ENCODE assay signal across 10 mouse cellular contexts in genomic region chr12:104637046-104638032, GRCm38 (mm10).
DNase-seq lines count a peak whose midpoint lies in the region; ATAC-seq lines count a peak whose summit lies in the region.
"Had no signal": no experiment of that assay in that cellular context is flagged by ENCODE, and none has a peak within 500 bp of the region (broad histone marks: within the 10 kb centered on the region; RNA-seq: fewer than 3 reads in every experiment).

No protein-coding gene starts in this region.

- no peaks in the 10 kb centered on the region for H3K36me3 ChIP-seq in kidney, embryonic 15.5 days
- no peaks in the 10 kb centered on the region for H3K36me3 ChIP-seq in embryonic facial prominence, embryonic 12.5 days
- H3K36me3 ChIP-seq in hindbrain, embryonic 14.5 days (replicated peaks; ENCODE audit: control insufficient read depth, insufficient read depth), result no peaks in the 10 kb centered on the region
- H3K36me3 ChIP-seq in neural tube, embryonic 11.5 days (ENCODE audit: control insufficient read depth, insufficient read depth, low read length), result no peaks in the 10 kb centered on the region
- H3K36me3 ChIP-seq: G1E had no signal

- no peak overlapping the region for H3K9ac ChIP-seq in kidney, embryonic 15.5 days
- no peak overlapping the region for H3K9ac ChIP-seq in embryonic facial prominence, embryonic 12.5 days
- no peak overlapping the region for H3K9ac ChIP-seq in hindbrain, embryonic 14.5 days
- no peak overlapping the region for H3K9ac ChIP-seq in neural tube, embryonic 11.5 days (ENCODE audit: low read length)

- peak overlapping the region; percentile 19 for H3K4me3 ChIP-seq in kidney, embryonic 15.5 days (replicated peaks)
- no peak overlapping the region for H3K4me3 ChIP-seq in embryonic facial prominence, embryonic 12.5 days
- no peak overlapping the region for H3K4me3 ChIP-seq in hindbrain, embryonic 14.5 days (replicated peaks; ENCODE audit: low read length)
- H3K4me3 ChIP-seq in neural tube, embryonic 11.5 days (ENCODE audit: low read depth, low read length), result no peak overlapping the region
- H3K4me3 ChIP-seq: erythroblast, embryonic 14.5 days had no signal

- no peak for DNase-seq in kidney, postnatal 4 days
- DNase-seq in hindbrain, embryonic 14.5 days (ENCODE audit: low spot score), result peak; percentile 54
- peak; percentile 56 for DNase-seq in neural tube, embryonic 11.5 days (ENCODE audit: low spot score)
- DNase-seq in right cerebral cortex, postnatal 14 days, result no peak
- no peak for DNase-seq in cerebellum, postnatal 4 days (ENCODE audit: low spot score in 2 of 2)
- DNase-seq in layer of hippocampus, postnatal 25 days (ENCODE audit: extremely low spot score in 1 of 2, low spot score in 1 of 2), result no peak

- peak overlapping the region; percentile 50 for H3K4me2 ChIP-seq in kidney, embryonic 15.5 days
- H3K4me2 ChIP-seq in embryonic facial prominence, embryonic 12.5 days (replicated peaks), result peak overlapping the region; percentile 28
- H3K4me2 ChIP-seq in hindbrain, embryonic 14.5 days (replicated peaks), result peak overlapping the region; percentile 37
- H3K4me2 ChIP-seq in neural tube, embryonic 11.5 days (ENCODE audit: low read depth), result peak overlapping the region; percentile 15; the same call in 1 of the 2 replicates

- no peak overlapping the region for H3K27ac ChIP-seq in kidney, embryonic 15.5 days
- H3K27ac ChIP-seq in embryonic facial prominence, embryonic 12.5 days, result peak overlapping the region; percentile 63
- H3K27ac ChIP-seq in hindbrain, embryonic 14.5 days, result no peak overlapping the region; the same call in none of the 2 replicates
- no peak overlapping the region for H3K27ac ChIP-seq in neural tube, embryonic 11.5 days (ENCODE audit: low read depth, low read length)

- WGBS in kidney, embryonic 15.5 days, result 5% methylated on average over 33 of the region's 33 CpGs
- WGBS in embryonic facial prominence, embryonic 12.5 days, result 10% methylated on average over 33 of the region's 33 CpGs
- 10% methylated on average over 33 of the region's 33 CpGs for WGBS in hindbrain, embryonic 14.5 days
- 6% methylated on average over 33 of the region's 33 CpGs for WGBS in neural tube, embryonic 11.5 days

- ATAC-seq in kidney, embryonic 15.5 days (replicated peaks; ENCODE audit: low FRiP score), result no peak; the same call in 1 of the 2 replicates
- peak; percentile 54; the same call in 1 of the 2 replicates for ATAC-seq in embryonic facial prominence, embryonic 12.5 days (ENCODE audit: insufficient number of reproducible peaks, insufficient read depth, low FRiP score, low TSS enrichment)
- peak; percentile 64; the same call in 1 of the 2 replicates for ATAC-seq in hindbrain, embryonic 14.5 days (ENCODE audit: low FRiP score)
- ATAC-seq in neural tube, embryonic 11.5 days (ENCODE audit: insufficient read depth, low FRiP score, low TSS enrichment), result peak; percentile 65; the same call in 1 of the 2 replicates

- peaks cover 25% of the 10 kb centered on the region for H3K4me1 ChIP-seq in kidney, embryonic 15.5 days
- H3K4me1 ChIP-seq in embryonic facial prominence, embryonic 12.5 days, result peaks cover 44% of the 10 kb centered on the region
- peaks cover 21% of the 10 kb centered on the region; the same call in 1 of the 2 replicates for H3K4me1 ChIP-seq in hindbrain, embryonic 14.5 days (replicated peaks; ENCODE audit: control insufficient read depth, insufficient read depth, low read length)
- 0 out of 2 replicates have a peak, but pooled peaks cover 8% of the 10 kb centered on the region for H3K4me1 ChIP-seq in neural tube, embryonic 11.5 days (ENCODE audit: control insufficient read depth, insufficient read depth, low read length)

- peaks cover 52% of the 10 kb centered on the region for H3K27me3 ChIP-seq in kidney, embryonic 15.5 days
- H3K27me3 ChIP-seq in embryonic facial prominence, embryonic 12.5 days, result no peaks in the 10 kb centered on the region
- no peaks in the 10 kb centered on the region for H3K27me3 ChIP-seq in hindbrain, embryonic 14.5 days (ENCODE audit: control insufficient read depth, insufficient read depth, low read length)
- no peaks in the 10 kb centered on the region for H3K27me3 ChIP-seq in neural tube, embryonic 11.5 days (ENCODE audit: control insufficient read depth, insufficient read depth, low read length)

- H3K9me3 ChIP-seq in kidney, embryonic 15.5 days (replicated peaks), result no peaks in the 10 kb centered on the region
- no peaks in the 10 kb centered on the region for H3K9me3 ChIP-seq in embryonic facial prominence, embryonic 12.5 days
- H3K9me3 ChIP-seq in hindbrain, embryonic 14.5 days (ENCODE audit: control insufficient read depth, low read length), result no peaks in the 10 kb centered on the region
- H3K9me3 ChIP-seq in neural tube, embryonic 11.5 days (ENCODE audit: control insufficient read depth, low read length), result no peaks in the 10 kb centered on the region

Comparison
In these comparisons a context has a peak if more than half of its experiments do, and no peak if none do; other contexts are left out.
1. DNase-seq: peak in hindbrain, embryonic 14.5 days (single experiment) and neural tube, embryonic 11.5 days (single experiment); none in kidney, postnatal 4 days (0 of 2), right cerebral cortex, postnatal 14 days (single experiment), cerebellum, postnatal 4 days (0 of 2) and layer of hippocampus, postnatal 25 days (0 of 2).
2. Peak in every context shown above with its lines, with median percentiles within 50 percentile points of each other: H3K4me2 ChIP-seq.